Mouse (Mus musculus) bone marrow macrophage, adult 2 months (primary cell): ENCODE data around the gene Aagab.

Source experiments
- CTCF ChIP-seq: IDR thresholded peaks from 2 replicates; pipeline ENCODE4 v1.5.1; 2012; ENCODE audit warnings: low read depth, mild to moderate bottlenecking, low read length, moderate library complexity
- POLR2A ChIP-seq: IDR thresholded peaks from 2 replicates; pipeline ENCODE4 v1.6.1; 2012; ENCODE audit warnings: mild to moderate bottlenecking, low read depth, low read length, borderline replicate concordance

- no peak for TF ChIP-seq CTCF
- TF ChIP-seq POLR2A, result no peak
Measured at GRCm38 (mm10) chr9:63568314-63568713, 34.1 kb upstream of the Aagab start.
